Mouse (Mus musculus): ENCODE measurements around the gene Mdm4.

The Mdm4 gene

DNA sequence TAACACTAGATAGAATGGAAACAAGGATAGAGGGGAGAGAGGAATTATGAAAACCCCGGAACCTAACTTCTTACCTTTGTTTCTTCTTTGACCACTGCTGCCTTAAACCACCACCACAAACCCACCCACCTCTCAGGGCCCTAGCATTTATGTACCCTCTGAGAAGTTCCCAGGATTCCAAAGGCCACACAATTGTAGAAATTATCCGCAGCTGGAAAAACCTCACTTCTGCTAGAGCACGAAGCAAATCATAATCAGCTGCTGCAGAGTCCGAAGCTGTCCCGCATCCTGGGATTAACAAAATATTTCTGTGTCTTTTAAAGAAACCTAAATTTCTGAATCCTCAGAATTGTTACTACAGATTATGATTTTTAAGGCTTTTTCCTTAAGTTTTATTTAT is at the start of gene Mdm4:
Gene Mdm4, minus strand, starts transcription at position 101 of the 400 bp plus-strand sequence.
- DNase-seq, result no peak

DNA sequence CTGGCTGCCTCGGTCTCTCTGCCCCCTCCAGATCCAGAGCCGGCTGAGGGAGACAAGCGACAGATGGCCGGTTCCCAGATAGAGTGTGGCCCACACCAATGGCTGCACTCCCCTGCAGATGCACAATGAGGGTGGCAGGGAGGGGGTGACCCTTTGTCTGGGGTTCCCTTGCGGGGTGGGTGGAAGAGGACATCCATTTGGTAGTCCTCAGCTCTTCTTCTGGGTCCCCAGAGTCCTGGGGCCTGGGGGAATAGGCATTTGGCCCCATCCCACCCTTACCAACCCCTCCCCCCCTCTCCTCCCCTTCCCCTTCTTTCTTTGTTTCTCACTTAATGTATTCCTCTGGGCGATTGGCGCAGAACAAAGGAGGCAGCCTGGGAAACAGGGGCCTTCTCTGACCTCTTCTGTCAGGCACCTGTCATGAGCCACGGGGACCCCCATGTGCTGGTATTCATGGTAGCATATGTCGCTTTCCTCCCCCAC is 49.8 kb upstream of the Mdm4 start:
- DNase-seq, result no peak

DNA sequence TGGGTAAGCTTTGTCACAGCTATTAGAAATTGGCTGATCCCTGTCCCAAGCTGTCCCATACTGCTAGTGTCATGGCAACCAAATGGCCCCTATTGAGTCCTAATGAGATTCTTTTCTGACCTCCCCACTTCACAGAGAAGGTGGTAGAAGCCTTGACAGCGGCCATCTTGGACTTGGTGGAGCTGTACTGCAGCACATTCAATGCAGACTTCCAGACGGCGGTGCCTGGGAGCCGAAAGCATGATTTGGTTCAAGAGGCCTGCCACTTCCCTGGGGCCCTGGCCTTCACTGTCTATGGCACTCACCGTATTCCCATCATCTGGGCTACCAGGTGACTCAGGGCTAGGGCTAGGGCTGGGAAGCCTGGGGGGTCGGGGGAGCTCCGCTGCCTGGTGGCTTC is 49.1 kb upstream of the Mdm4 start:
- no peak for DNase-seq

DNA sequence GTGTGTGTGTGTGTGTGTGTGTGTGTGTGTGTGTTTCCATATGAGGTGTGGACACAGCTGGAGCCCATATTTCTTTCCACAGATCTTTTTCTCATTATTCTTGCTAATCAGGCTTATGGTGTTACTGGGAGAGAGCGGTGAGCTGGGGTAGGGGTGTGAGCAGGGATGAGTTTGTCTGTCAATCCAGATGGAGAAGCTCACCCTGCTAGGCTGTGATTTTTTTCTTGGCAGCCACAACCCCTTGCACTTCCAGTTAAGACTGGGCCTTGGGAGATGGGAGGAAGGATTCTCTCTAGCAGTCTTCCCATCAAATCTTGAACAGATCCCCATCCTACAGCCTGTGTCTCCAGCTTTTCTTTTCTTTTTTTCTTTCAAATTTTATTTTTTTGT is 48.0 kb upstream of the Mdm4 start:
- DNase-seq, result no peak

DNA sequence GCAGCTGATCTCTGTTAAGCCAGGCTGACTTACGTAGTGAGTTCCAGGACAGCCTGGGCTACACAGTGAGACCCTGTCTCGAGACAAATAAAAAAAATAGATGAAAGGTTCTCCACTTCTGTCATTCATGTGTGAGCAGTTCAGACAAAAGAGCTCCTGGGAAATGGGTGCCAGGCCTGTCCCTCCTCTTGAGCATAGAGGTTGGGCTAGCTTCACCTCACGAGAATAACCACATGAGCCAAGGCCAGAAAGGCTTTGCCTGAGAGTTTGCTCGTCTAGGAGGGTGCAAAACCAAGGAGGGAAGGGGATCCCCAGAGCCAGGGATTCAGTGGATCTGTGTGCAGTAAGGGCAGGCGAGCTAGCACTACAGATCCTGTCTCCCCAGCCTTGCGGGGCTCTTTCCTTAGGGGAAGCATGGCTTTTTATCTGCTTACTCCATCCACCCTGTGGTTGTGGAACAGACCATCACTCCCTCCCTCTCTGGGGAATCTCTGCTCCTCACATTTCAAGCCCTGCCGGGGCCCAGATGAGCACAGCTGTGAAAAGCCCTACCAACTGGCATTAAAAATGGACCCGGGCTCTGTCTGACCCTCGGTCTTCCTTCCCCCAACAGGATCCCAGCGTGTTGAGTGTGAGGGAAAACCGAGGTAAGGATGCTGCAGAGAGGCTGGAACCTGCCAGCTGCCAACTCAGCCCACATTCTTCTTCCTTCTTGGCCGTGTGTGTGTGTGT is 47.4 kb upstream of the Mdm4 start:
- no peak for DNase-seq

DNA sequence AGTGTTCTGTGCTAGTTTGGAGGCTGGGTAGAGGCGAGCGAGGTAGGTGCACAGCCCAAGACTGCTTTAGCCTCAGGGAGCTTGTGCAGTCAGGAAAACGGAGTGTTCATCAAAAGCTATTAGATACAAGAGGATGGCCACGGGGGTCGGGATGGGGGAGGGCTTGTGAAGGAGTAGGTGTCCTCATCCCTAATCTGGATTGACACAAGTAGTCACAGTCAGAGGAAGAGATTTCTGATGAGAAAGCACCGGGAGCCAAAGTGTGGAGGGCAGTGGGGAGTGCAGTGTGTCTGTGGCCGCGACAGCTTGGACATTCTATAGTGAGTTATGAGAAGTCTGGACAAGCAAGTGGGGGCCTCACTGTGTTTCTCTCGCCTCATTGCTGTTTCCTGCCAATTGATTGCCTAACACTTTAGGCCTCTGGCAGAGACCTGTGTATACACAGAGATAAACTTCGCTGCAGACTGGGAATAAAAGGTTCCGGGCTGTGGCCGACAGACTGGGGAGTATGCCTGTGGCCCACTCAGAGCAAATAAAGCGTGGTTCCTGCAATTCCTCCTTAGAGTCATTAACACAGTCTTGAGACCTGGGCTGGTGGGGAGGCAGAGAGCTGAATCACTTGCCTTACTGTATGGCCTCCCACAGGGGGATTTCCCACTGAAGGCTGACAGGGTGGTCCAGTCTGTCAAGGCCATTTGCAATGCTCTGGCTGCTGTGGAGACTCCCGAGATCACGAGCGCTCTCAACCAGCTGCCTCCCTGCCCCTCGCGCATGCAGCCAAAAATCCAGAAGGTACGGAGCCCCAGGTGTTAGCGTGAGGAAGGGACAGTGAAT is 46.5 kb upstream of the Mdm4 start:
- DNase-seq, result no peak

DNA sequence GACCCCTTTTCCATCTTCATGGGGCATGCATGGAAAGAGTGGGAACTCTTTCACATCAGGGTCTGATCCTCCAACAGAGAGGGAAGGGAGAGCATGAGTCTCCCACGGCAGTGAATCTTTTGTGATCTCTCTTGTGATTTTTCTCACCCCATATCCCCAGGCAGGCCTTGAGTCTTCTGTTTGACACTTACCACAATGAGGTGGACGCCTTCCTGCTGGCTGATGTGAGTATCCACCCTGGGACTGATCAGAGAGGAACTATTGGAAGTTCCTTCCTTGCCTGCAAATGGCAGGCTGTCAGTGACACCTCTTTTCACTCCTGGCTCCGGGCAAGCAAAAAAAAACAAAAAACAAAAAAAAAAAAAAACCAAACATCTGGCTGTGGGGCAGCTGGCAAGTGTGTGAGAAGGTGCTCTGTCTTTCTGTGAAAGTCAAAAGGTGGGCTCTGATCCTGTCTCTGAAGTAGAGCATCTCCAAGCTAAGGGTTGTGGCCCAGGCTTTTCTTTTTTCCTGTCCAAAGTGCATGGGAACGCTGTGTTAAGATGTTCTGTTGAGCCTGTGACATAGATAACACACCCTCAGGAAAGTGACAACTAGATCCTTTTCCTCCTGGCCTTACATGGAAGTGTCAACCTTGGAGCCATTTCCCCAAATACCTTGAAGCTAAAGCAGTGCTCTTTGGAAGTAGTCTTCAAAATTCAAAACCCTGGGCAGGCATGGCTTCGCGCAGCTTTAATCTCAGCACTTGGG is 45.5 kb upstream of the Mdm4 start:
- no peak for DNase-seq

DNA sequence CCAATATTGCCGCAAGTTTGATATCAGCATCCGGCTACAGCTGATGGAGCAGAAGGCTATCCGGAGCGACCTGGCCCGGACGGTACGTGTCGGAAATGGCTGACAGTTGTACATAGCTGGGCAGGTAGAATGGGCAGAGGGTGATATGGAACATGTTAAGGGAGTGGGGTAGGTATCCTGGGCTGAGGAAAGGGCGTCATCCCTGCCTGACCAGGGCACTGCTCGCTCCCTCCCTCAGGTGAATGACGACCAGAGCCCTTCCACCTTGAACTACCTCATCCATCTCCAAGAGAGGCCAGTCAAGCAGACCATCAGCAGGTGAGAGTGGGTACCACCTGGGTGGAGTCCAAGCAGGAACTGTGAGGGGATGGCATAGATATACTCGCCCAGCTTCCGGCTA is 44.2 kb upstream of the Mdm4 start:
- no peak for DNase-seq

DNA sequence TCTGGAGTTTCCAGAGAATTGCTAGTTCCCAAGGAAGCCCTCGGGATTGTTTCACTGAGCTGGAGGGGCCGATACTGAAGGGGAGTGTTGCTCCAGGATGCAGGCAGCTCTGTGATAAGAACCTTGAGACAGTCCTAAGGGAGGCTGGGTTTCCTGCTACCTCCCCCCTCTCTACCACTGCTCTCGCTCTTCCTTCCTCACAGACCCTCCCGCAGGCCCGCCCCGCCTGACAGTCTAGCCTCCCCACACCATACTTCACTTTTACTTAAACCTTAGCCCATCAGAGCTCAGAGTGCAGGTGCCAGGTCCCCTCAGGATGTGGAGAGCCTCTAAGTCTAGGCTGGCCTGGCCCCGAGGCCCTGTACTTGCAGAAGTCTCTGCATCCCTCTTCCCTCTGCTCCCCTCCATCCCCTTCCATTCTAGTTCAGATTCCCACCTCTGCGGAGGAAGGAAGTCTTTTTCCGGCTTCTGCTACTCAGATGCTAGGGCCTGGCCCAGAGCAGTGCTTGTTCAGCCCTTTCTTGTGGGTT is 43.0 kb upstream of the Mdm4 start:
- peak; percentile 37 for DNase-seq

DNA sequence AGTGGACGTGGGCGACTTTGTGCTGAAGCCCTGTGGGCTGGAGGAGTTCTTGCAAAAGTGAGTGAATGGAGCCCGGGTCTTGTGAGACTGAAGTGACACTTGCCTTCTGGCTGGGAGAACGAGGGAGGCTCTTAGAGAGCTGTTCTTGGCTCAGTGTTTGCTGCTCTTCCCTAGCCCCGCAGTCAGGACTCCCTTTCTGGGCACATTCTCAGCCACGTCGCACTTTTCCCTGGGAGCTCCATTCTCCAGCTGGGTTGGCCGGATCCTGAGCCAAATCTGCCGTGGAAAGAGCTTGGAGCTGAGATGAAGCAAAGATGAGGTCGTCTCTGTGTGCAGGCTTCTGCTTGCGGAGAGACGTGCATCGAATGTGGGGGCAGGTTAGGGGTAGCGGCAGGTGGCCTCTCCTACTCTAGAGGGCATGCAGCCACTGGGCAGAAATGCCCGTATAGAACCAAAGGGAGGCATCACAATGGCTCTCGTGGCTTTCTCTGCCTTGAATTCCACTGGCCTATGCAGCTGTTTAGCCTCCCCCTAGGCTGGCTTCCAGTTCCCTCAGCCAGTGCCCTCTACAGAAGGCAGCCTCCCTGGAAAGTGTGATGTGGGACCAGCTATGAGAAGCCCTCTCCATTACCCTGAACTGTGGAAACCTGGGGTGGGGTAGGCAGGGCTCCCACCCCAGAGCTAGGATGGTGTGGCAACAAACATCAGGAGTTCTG is 41.5 kb upstream of the Mdm4 start:
- no peak for DNase-seq

DNA sequence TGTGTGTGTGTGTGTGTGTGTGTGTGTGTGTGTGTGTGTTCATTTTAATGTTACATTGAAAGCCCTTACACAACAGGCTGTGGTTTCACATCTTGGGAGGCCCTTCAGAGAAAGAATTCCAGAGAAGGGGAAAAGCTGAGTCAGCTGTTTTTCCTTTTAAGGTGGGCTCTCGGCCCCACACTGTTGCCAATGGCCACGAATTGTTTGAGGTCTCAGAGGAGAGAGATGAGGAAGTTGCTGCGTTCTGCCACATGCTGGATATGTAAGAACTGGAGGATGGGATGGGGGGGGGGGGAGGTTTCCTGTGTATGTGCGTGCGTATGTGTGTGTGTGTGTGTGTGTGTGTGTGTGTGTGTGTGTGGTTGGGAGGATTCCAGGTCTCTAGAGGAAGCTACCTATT is 39.8 kb upstream of the Mdm4 start:
- peak; percentile 35 for DNase-seq

DNA sequence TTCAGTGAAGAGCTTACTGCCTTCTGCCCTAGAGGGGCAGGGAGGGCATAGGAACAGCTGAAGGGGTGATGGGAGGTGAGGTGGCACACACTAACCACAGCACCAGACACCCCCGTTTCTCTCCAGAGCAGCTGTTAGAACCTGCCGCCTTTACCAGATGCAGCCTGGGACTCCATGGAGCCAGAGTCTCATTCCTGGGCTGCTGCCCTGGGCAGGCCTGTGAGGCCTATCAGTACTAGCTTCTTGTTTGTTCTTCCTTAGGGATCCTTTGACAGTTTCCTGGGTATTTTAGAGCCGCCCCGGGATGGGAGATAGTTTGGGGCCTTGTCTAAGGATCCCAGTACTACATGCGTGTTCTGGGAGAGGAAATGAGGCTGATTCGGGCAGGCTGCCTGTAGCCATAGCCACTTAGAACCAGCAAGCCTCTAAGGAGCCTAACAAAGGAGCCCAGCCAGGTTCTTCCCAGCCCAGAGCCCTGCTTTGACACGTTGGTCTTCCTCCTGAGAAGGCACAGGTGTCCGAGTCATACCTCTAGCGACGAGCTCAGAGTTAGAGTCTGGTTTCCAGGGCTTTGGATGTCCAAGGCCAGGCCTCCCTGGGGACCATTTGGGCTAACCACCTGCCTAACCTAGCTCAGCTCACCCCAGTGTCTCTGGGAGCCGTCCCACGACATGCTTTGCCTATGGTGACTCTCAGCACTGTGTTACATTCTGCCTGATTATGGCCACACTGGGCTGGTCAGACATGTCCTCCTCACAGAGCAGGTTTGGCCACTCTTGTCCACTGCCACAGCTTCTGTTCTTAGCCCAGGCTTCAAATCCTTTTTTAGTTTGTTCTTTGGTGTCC is 39.1 kb upstream of the Mdm4 start:
- DNase-seq, result no peak

DNA sequence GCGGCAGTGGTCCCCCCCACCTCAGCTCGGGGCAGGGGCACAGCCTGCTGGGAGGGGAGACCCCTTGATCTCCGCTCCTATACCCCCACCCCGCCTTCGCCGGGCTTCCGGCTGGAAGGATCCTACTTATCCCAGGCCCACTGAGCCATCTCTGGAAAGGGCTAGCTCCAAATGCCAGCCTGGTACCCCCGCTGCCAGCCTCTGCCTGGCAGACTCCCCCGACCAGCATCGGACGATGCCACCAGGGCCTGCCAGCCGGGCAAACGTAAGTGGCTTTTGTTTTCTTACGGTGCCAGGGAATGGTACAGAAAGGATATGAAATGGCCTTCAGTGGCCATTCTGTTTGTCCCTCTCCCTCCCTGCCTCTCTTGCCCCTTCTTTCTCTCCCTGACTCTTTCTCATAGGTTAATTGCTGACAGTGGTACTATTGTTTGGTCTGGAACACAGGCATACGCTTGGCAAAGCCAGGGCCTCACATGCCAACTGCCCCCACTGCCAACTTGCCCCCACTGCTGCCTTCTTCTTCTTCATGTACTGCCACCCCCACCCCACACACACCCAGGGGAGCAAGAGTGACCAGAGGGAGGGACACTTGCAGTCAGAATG is 38.4 kb upstream of the Mdm4 start:
- no peak for DNase-seq

DNA sequence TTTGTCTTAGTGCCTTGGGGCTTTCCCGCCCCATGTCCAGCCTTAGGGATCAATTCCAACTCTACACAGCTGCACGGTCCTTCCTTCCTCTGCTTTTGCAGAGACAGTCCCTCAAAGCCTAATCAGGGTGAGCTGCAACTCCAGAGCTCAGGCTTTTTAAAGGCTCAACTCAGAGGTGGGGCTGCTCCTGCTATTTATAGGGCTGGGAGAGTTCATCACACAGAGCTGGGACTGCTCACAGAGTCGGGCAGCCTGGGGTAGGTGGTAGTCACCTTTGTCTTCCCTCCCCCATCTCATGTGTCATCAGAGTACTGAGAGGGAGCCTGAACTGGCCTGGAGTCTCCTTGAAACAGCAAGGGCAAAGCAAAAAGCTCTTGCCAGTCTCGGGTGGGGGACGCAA is 37.9 kb upstream of the Mdm4 start:
- DNase-seq, result no peak

DNA sequence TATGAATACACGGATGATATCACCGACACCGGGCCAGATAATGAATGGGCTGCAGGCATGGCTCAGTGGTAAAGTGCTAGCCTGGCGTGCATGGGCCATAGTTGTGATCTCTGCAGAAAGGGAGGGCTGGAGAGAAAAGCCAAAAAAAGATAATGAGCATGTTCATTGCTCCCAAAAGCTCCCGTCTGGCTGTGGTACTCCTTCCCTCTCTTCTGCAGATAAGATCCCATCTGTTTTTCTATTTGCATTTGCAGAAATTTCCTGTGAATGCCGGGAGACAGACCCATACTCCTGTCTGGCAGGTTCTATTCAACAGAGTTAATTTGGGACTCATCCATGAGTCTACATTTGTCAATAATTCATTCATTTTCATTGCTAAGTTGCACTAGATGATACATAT is 32.8 kb upstream of the Mdm4 start:
- no peak for DNase-seq

DNA sequence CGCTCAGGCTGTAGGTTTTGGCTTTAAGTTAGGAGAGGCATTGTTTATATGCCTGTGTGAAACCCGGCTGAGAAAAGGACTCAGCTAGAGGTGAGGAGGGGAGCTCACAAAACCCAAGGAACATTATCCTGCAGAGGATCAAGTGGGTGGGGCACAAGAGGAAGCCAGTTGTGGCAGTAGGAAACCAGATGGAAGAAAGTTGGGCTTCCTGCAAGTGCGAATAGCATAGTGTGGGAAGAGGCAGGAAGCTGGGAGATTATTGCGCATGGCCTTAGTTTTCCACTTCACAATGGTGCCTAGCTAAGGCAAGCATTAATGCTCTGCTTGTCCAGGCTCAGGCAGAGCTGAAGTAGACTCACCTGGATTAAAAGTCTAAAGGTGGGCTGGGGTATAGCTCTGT is 30.3 kb upstream of the Mdm4 start:
- no peak for DNase-seq

DNA sequence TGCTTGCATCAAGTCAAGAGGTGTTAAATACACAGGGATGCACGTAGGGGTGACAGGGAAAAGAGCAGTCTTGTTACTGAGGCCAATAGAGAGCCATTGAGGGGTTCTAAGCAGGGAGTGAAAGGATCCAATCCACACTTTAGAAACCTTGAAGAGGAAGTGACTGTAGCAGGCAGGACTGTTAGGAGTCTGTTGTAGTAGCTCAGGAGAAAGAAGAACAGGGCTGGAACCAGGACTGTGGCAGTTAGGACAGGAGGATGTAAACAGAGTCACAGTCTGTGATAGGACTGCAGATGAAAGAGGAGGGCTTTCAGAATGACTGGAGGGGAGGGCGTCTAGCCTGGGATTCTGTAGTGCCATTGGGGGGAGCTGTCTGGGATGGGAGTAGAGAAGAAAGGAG is 29.2 kb upstream of the Mdm4 start:
- DNase-seq, result no peak

DNA sequence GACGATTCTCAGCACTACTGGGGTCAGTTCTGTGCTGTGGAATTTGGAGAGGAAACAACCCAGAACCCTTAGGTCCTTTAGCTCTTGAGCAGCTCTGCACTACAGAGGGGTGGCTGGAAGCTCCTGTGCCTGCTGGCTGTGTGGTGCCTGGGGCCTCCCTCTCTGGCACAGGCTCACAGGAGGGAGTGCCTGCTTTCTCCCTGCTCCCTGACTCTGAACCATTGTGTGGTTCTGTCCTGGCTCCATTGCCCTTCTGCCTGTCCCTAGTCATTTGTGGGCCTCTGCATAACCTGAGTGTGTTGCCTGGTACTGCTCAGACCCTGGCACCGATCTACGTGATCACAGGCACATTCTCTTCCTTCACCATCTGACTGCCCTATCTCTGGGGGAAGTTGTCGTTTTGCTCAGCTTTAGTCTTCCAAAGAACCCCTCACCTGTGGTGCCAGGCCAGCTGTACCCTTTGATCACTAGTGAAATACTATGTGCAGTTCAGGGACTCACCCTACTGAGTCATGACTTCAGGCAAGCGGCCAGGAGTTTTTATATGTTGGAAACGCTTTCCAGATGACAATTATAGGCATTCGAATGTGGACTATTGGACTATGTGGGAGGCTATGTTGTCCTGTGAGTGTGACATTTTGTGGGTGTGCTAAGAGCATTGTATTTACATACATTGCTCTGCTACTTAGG is 27.1 kb upstream of the Mdm4 start:
- no peak for DNase-seq

DNA sequence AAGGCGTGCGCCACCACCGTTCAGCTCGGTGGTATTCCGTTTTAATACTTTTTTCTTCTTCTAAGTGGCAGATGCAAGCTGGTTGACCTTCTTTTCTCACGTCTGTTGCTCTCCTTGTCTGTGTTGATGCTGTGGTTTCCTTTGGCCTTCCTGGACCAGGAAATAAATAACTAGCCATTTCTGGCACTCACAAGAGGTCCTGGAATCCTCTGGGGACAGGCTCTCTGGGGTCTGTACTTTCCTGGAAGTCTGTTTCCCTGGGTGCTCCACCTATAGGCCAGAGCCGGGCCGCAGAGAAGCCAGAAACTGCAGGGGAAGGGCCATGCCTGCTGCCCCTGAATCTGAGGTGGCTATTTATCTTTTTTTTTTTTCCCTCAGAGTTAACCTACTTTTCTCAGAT is 24.0 kb upstream of the Mdm4 start:
- no peak for DNase-seq

DNA sequence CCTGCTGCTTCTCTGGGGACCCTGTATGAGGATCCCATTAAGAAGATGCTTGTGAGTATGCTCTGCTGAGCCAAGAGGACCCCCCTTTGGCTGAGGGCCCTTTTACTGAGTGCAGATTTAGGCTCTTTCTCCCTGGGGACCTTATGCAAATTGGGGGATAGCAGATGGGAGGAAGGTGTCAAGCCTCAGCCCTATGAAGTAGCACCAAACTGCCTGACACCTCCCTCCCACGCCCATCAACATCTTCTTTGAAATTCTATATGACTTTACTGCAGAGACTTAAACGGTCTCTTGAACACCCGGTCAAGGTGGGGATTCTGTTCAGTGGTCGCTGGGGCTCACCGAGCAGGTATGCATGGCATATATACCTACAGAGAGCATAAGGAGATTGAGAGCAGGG is 22.7 kb upstream of the Mdm4 start:
- no peak for DNase-seq

DNA sequence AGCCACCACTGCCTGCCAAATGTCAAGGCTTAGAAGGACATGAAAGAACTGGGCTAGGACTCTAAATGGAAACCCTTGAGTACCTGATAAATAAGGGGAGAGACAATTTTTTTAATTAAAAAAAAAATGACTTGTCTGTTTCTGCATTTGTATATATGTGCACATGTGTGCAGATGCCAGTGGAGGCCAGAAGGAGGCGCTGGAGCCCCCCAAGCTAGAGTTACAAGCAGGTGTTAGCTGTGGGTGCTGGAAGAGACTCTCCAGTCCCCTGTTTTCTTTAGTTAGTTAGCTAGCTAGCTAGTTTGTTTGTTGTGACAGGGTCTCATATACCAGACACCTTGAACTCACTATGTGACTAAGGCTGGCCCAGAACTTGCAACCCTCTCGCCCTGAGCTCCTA is 21.5 kb upstream of the Mdm4 start:
- DNase-seq, result no peak

Measured in liver (tissue).